Mouse (Mus musculus): ENCODE measurements around the gene Pitpnm2.

Pitpnm2 gene

DNA sequence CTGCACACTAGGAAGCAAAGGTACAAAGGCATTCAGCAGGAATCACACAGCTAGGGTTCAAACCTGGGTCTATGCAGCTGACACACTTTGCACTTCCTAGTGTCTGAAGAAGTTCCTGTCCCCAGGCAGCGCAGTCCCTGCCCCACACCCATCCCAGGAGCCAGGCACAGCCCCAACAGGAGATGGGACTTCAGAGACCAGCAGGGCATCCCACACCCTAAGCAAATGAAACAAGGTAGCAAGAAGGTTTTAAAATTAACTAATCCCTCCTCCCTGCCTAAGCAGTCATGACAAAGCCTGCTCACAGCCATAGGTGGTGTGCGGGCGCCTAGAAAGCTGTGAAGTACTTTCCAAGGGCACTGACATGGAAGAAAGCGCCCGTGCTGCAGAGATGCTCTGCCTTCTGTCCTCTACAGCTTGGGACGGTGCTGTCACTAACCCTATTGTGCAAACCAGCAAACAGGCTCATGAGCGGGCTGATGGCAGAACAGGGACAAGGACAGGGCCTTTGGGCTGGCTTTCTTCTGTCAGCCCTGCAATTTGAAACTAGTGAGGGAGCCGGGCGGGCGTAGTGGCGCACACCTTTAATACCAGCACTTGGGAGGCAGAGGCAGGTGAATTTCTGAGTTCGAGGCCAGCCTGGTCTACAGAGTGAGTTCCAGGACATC lies 68.9 kb downstream of the Pitpnm2 start:
- no peak for DNase-seq (ENCODE audit: low spot score)

DNA sequence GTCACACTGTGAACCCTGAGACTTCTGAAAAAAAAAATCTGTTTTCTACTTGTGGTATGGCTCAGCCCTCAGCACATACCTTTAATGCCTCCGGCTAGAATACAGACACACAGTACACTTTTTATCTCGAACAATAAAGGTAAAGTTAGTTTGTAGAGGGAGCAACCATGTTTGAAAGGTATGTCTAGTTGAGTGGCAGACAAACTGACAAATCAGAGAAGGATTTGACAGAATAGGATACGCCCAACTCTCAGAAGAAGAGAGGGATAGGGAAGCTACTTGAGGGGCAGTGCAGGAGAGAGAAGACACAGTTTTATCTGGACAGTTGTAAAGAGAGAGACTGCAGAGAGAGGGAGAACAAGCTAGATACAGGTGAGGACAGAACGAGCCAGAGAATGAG lies 70.1 kb downstream of the Pitpnm2 start:
- DNase-seq (ENCODE audit: low spot score) = no peak

- no peak for DNase-seq (ENCODE audit: low spot score)
These were observed 72.8 kb downstream of the Pitpnm2 start for GRCm38 (mm10) chr5:124176726-124177132.

DNA sequence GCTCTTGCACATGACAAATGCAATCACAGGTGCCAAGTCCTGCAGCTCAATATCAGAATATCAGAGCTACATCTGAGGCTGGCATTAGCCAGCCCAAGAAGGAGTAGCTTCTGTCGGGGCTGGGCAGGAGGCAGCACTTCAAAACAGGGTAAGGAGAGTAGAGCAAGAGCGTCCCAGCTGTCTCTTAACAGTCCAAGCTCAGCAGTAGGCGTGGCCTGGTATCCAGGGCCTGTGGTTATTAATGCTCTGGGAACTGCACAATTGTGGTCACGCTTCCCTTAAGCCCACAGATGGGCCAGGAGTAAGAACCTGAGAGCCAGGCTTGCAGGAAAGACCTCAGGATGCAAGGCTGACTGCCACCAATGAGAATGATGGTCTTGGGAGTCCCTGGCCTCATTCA lies 74.4 kb downstream of the Pitpnm2 start:
- no peak for DNase-seq (ENCODE audit: low spot score)

GRCm38 (mm10) chr5:124173012-124173985 lies 76.3 kb downstream of the Pitpnm2 start:
- DNase-seq (ENCODE audit: low spot score) = peak; percentile 76

GRCm38 (mm10) chr5:124172246-124172645 lies 77.3 kb downstream of the Pitpnm2 start:
- DNase-seq (ENCODE audit: low spot score) = no peak

GRCm38 (mm10) chr5:124171781-124172180 lies 77.8 kb downstream of the Pitpnm2 start:
- no peak for DNase-seq (ENCODE audit: low spot score)

- no peak for DNase-seq (ENCODE audit: low spot score)
These were observed 80.3 kb downstream of the Pitpnm2 start for GRCm38 (mm10) chr5:124169224-124169621.

- no peak for DNase-seq (ENCODE audit: low spot score)
These were observed 80.9 kb downstream of the Pitpnm2 start for GRCm38 (mm10) chr5:124168428-124169223.

DNA sequence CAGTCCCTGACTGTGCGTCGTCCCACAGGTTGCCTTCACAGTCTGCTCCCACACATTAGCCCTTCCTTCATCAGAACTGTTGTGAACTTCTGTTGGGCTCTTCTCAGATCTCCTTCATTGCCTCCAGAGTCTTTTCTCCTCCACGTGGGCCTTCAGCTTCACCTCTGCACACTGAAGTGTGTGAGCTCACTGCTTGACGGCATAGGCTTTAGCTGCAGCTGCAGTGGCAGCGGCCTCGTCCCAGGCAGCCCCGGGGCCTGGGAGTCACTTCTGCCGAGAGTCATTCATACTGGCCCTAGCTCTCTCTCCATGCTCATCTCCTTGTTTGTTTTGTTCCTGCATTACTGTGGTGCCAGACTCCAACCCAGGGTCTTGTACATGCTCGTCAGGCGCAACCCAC lies 81.9 kb downstream of the Pitpnm2 start:
- DNase-seq (ENCODE audit: low spot score) = no peak

DNA sequence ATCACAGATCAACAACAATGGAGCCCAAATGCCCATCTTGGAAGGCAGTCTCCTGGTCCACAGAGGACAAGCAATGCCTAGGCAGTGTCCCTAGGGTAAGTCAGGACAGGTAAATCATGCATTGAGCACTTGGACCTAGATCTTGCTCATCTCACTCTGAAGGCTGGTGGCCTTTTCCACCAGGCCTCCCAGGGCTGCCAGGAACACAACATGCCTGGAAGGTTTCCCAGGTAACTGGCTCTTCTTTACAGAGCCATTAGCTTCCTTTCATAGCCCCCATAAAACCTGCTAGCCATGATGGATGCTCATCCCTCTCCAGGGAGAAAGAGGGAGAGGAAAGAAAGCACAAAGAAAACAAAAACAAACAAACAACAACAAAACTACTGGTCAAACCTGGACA lies 82.8 kb downstream of the Pitpnm2 start:
- no peak for DNase-seq (ENCODE audit: low spot score)

DNA sequence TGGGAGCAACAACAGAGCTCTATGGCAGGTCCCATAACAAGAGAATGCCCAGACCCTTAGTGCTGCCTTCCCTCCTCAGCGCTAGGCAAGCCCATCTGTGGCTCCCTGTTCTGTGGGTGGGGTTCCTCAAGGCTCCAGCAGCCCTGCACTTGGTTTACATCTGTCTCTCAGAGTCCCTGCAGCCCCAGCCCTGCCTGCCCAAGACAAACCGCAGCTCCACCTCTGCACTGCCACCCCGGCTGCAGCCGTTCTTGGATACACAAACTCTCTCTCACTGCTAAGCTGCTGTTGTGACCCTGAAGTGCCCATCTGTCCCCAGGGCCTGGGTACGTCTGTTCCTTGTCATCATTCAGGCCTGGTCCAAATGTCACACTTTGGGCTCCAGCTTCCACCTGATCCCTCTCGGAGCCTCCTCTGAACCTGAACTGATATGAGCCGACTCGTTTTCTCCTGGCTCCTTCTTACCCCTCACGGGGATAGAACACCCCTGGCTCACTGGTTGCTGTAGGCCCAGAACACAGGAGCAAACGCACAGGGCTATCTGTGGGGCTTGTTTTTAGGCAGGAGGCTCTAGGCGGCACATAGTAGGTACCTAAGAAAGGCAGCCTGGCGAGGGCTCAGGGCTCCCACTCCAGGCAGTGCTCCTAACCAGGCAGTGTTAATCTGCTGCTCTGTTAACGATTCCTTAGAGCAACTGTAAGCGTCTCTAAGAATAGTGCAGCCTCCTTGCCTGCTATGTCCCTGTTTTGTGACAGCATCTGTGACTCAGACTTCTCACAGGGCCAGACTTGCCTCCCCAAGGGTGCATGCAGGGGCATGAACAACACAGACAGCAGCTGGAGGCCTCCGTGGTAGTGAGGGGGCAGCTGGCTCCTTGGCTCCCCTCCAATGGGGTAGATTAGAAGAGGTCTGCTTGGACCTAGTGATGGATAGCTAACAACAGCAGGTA lies 83.7 kb downstream of the Pitpnm2 start:
- no peak for DNase-seq (ENCODE audit: low spot score)

DNA sequence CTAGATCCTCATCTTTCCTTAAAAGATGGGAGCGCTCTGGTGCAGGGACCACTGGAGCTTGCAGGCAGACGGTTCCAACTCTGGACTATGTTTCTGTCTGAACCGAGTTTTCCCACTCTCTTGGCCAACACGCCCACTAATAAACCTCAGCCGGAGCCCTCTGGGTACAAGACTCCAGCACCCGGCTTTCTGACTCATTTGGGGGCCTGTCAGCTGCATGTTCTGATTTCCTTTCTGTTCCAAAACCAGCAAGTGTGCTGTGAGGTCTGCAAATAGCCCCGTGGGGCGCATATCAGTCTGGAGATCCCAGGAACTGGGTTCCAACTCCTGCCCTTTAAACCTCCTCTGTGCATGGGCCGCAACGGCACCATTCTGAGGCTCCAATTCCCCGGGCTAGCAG lies 86.1 kb downstream of the Pitpnm2 start:
- DNase-seq (ENCODE audit: low spot score) = no peak

DNA sequence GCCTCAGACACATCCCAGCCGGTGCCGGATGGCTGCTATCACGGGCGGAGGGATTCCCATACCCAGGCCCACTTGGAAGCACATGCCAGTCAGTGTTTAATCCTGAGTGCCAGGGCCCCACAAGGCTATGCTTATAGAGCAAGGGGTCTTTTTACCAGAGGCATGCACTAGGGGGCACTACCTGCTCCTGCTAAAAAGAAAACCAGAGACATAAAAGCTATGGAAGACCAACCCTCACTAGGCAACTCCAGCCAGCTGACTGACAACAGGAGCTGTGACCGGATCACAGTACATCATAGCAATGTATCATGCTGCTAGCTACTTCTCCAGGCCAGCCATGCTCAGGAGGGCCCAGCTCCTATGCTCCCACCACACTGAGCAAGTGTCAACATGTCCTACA lies 87.0 kb downstream of the Pitpnm2 start:
- peak; percentile 58 for DNase-seq (ENCODE audit: low spot score)

DNA sequence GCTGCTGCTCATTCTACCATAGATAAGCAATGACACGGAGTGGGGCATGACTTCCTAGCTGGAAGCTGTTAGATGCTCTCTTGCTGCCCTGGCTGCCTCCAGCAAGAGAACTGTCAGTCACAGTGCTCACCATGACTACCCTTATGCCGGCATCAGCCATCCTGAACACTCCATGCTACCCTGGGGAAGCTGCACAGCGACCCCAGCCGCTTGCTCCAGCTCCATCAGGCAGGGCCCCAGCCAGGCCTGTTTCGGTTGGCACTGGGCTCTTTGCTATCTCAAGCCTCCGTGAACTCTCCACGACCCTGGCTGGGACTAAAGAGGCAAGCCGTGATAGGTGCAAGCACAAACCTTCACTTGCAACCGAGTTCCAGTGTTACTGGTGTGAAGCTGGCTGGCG lies 87.7 kb downstream of the Pitpnm2 start:
- DNase-seq (ENCODE audit: low spot score) = no peak

- no peak for DNase-seq (ENCODE audit: low spot score)
These were observed 90.1 kb downstream of the Pitpnm2 start for GRCm38 (mm10) chr5:124159453-124159852.

DNA sequence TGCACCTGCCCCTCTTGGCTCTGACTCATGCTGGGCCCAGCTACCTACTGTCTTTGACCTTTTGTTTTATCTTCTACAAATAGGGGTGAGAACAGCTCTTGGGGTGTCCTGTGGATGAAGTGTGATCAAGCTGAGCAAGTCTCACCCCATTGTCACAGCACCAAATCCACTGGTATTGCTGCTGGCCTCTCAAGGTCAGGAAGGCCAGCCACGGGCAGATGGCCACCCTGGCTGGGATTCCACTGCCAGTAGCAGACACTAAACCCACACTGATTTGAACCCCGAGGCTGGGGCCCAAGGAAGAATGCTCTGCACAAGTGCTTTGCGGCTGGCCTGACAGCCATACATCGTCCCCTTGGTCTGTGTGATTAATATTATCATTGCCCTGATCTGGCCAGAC lies 91.3 kb downstream of the Pitpnm2 start:
- DNase-seq (ENCODE audit: low spot score) = no peak

GRCm38 (mm10) chr5:124155943-124156342 lies 93.6 kb downstream of the Pitpnm2 start:
- DNase-seq (ENCODE audit: low spot score) = no peak

GRCm38 (mm10) chr5:124152734-124153133 lies 96.8 kb downstream of the Pitpnm2 start:
- DNase-seq (ENCODE audit: low spot score) = no peak

GRCm38 (mm10) chr5:124150895-124151294 lies 98.7 kb downstream of the Pitpnm2 start:
- no peak for DNase-seq (ENCODE audit: low spot score)

GRCm38 (mm10) chr5:124149028-124149427 lies 100.5 kb downstream of the Pitpnm2 start:
- DNase-seq (ENCODE audit: low spot score) = no peak
